17 mouse cellular contexts compared by ENCODE assay signal in genomic region chr11:34227180-34227579, GRCm38 (mm10). TPM values are rescaled to one million over a fixed set of nuclear protein-coding genes. Genes with fewer than 3 reads are reported as not detected.
DNase-seq lines count a peak whose midpoint lies in the region; ATAC-seq and TF ChIP-seq lines count a peak whose summit lies in the region.
"Had no signal": no experiment of that assay in that cellular context is flagged by ENCODE, and none has a peak within 500 bp of the region (broad histone marks: within the 10 kb centered on the region; RNA-seq: fewer than 3 reads in every experiment).

No protein-coding gene starts in this region.

- no peaks in the 10 kb centered on the region for H3K9me3 ChIP-seq in kidney, postnatal 0 days (replicated peaks; ENCODE audit: low read length)
- H3K9me3 ChIP-seq in kidney, embryonic 15.5 days (replicated peaks): no peaks in the 10 kb centered on the region
- H3K9me3 ChIP-seq in CH12.LX (replicated peaks; ENCODE audit: low read length) (no peaks in the 10 kb centered on the region), ES-E14 (ENCODE audit: control insufficient read depth, insufficient read depth, low read depth, low read length) (no peaks in the 10 kb centered on the region)
- no peaks in the 10 kb centered on the region for H3K9me3 ChIP-seq in forebrain, embryonic 12.5 days
- H3K9me3 ChIP-seq: liver, embryonic 15.5 days; megakaryocyte, embryonic 14.5 days had no signal

- peak; percentile 24 for DNase-seq in kidney, postnatal 0 days (ENCODE audit: low spot score)
- peak; percentile 34 for DNase-seq in CH12.LX (ENCODE audit: extremely low read depth)
- no peak for DNase-seq in ES-E14 (ENCODE audit: low read depth, low spot score)
- peak; percentile 54 for DNase-seq in induced T-regulatory cell, adult 2 months (ENCODE audit: low read depth)
- no peak for DNase-seq in testis, postnatal 10 days (ENCODE audit: low spot score)
- DNase-seq: cerebellum, postnatal 14 days; heart, postnatal 14 days had no signal

- H3K27ac ChIP-seq in kidney, postnatal 0 days: no peak overlapping the region
- H3K27ac ChIP-seq in kidney, embryonic 15.5 days: no peak overlapping the region
- H3K27ac ChIP-seq in CH12.LX (ENCODE audit: insufficient read depth, low read depth): no peak overlapping the region
- no peak overlapping the region for H3K27ac ChIP-seq in ES-E14 (ENCODE audit: insufficient read depth, low read depth, low read length, poor library complexity, severe bottlenecking)
- no peak overlapping the region for H3K27ac ChIP-seq in forebrain, embryonic 12.5 days
- H3K27ac ChIP-seq: liver, embryonic 15.5 days had no signal

- H3K4me3 ChIP-seq in kidney, postnatal 0 days (replicated peaks; ENCODE audit: low read depth, low read length): no peak overlapping the region
- no peak overlapping the region for H3K4me3 ChIP-seq in kidney, embryonic 15.5 days (replicated peaks)
- H3K4me3 ChIP-seq in CH12.LX (replicated peaks in 1 of 3; ENCODE audit: low read depth in 2 of 3, low read length in 2 of 3, poor library complexity in 1 of 3) (no peak overlapping the region), ES-E14 (ENCODE audit: insufficient read depth in 1 of 2, low read depth in 1 of 2, low read length in 2 of 2, poor library complexity in 1 of 2, severe bottlenecking in 1 of 2) (no peak overlapping the region)
- H3K4me3 ChIP-seq in forebrain, embryonic 12.5 days (replicated peaks): no peak overlapping the region
- H3K4me3 ChIP-seq: liver, embryonic 15.5 days; megakaryocyte, embryonic 14.5 days had no signal

- peak; percentile 63; the same call in 1 of the 2 replicates for TF ChIP-seq CTCF in kidney, postnatal 0 days (IDR thresholded peaks at IDR 0.05; ENCODE audit: low read depth)
- peak; percentile 77 to 89 for TF ChIP-seq CTCF in CH12.LX (conservative IDR thresholded peaks at IDR 0.05 in 1 of 2, IDR thresholded peaks at IDR 0.05 in 1 of 2; ENCODE audit: low read depth in 2 of 2, low read length in 2 of 2)

- dilution Hi-C loops in CH12.LX (cut with MboI; ENCODE audit: extremely low pct_ligation_motif_present, extremely low pct_unique_long_range_greater_than_20kb, low sequenced_read_pairs): no loop called here

- no peak overlapping the region for H3K9ac ChIP-seq in kidney, postnatal 0 days (ENCODE audit: low read depth, low read length)
- H3K9ac ChIP-seq in kidney, embryonic 15.5 days: no peak overlapping the region
- H3K9ac ChIP-seq in CH12.LX (ENCODE audit: insufficient read depth, low read depth) (no peak overlapping the region), ES-E14 (ENCODE audit: insufficient read depth, low read depth, low read length, poor library complexity, severe bottlenecking) (no peak overlapping the region)
- H3K9ac ChIP-seq in forebrain, embryonic 12.5 days: no peak overlapping the region
- H3K9ac ChIP-seq: liver, embryonic 15.5 days had no signal

- H3K27me3 ChIP-seq in kidney, postnatal 0 days (ENCODE audit: insufficient read depth, low read length): no peaks in the 10 kb centered on the region
- no peaks in the 10 kb centered on the region for H3K27me3 ChIP-seq in kidney, embryonic 15.5 days
- H3K27me3 ChIP-seq in CH12.LX (replicated peaks): no peaks in the 10 kb centered on the region
- no peaks in the 10 kb centered on the region for H3K27me3 ChIP-seq in forebrain, embryonic 12.5 days
- H3K27me3 ChIP-seq: liver, embryonic 15.5 days had no signal

- no peaks in the 10 kb centered on the region for H3K36me3 ChIP-seq in kidney, postnatal 0 days (ENCODE audit: insufficient read depth, low read length)
- no peaks in the 10 kb centered on the region for H3K36me3 ChIP-seq in kidney, embryonic 15.5 days
- H3K36me3 ChIP-seq in CH12.LX (replicated peaks in 1 of 2; ENCODE audit: control insufficient read depth in 1 of 2, insufficient read depth in 1 of 2, low read length in 1 of 2): peaks cover 55 to 82% of the 10 kb centered on the region in 2 experiments
- no peaks in the 10 kb centered on the region for H3K36me3 ChIP-seq in ES-E14 (ENCODE audit: control insufficient read depth, insufficient read depth, low read length, poor library complexity, severe bottlenecking)
- H3K36me3 ChIP-seq in forebrain, embryonic 12.5 days (replicated peaks): no peaks in the 10 kb centered on the region
- H3K36me3 ChIP-seq: liver, embryonic 15.5 days had no signal

- no peak for ATAC-seq in kidney, postnatal 0 days (replicated peaks; ENCODE audit: low FRiP score, low read depth)
- no peak for ATAC-seq in kidney, embryonic 15.5 days (replicated peaks; ENCODE audit: low FRiP score)
- no peak for ATAC-seq in forebrain, embryonic 12.5 days (ENCODE audit: low FRiP score)
- ATAC-seq: inflammation-experienced regulatory T-cells, adult 6 months had no signal

- in situ Hi-C loops in CH12.LX (cut with MboI; ENCODE audit: low pct_ligation_motif_present, low pct_unique_long_range_greater_than_20kb, low sequenced_read_pairs): loop anchor here (25.0 kb wide), 1 partner anchor 585 kb away; no protein-coding TSS in a partner anchor
- in situ Hi-C loops in ES-E14 (cut with MboI; ENCODE audit: low sequenced_read_pairs in 2 of 2, unreplicated experiment in 2 of 2): no loop called here

- peak; percentile 52 for TF ChIP-seq RAD21 in CH12.LX (IDR thresholded peaks at IDR 0.05; ENCODE audit: low read depth, low read length)

- no peaks in the 10 kb centered on the region for H3K4me1 ChIP-seq in kidney, postnatal 0 days (replicated peaks; ENCODE audit: insufficient read depth, low read length)
- H3K4me1 ChIP-seq in kidney, embryonic 15.5 days: peaks cover 3% of the 10 kb centered on the region; the same call in 1 of the 2 replicates
- H3K4me1 ChIP-seq in CH12.LX (ENCODE audit: control insufficient read depth in 1 of 2, insufficient read depth in 2 of 2) (no peaks in the 10 kb centered on the region), ES-E14 (ENCODE audit: control insufficient read depth in 2 of 2, insufficient read depth in 2 of 2, low read length in 2 of 2, poor library complexity in 1 of 2) (peaks cover 2 to 7% of the 10 kb centered on the region in 2 experiments; a peak in 1 of 4 replicates)
- no peaks in the 10 kb centered on the region for H3K4me1 ChIP-seq in forebrain, embryonic 12.5 days
- H3K4me1 ChIP-seq: liver, embryonic 15.5 days; megakaryocyte, embryonic 14.5 days had no signal

- no peak for TF ChIP-seq POLR2A in CH12.LX (IDR thresholded peaks at IDR 0.05; ENCODE audit: low read depth, low read length)

- no peaks in the 10 kb centered on the region for H3K79me2 ChIP-seq in CH12.LX (replicated peaks; ENCODE audit: control insufficient read depth, extremely low read depth, insufficient read depth, poor library complexity, severe bottlenecking)

- TF ChIP-seq EP300 in CH12.LX (IDR thresholded peaks at IDR 0.05; ENCODE audit: low read length): no peak

- H3K4me2 ChIP-seq in kidney, postnatal 0 days (ENCODE audit: low read length): no peak overlapping the region
- no peak overlapping the region for H3K4me2 ChIP-seq in kidney, embryonic 15.5 days
- H3K4me2 ChIP-seq in CH12.LX (ENCODE audit: insufficient read depth, low read depth, poor library complexity, severe bottlenecking): no peak overlapping the region
- H3K4me2 ChIP-seq in forebrain, embryonic 12.5 days: no peak overlapping the region
- H3K4me2 ChIP-seq: liver, embryonic 15.5 days had no signal

- 74% methylated on average over 1 of the region's 1 CpGs for WGBS in kidney, postnatal 0 days
- WGBS in kidney, embryonic 15.5 days: 75% methylated on average over 1 of the region's 1 CpGs
- WGBS in forebrain, embryonic 12.5 days: 75% methylated on average over 1 of the region's 1 CpGs

TF ChIP-seq in CH12.LX, 34 proteins besides CTCF, POLR2A, EP300 and RAD21 (continues in another document):
- TF ChIP-seq PAX5 (IDR thresholded peaks at IDR 0.05; ENCODE audit: low read length) (no peak), TBP (conservative IDR thresholded peaks at IDR 0.05; ENCODE audit: low read depth, low read length) (no peak), HCFC1 (IDR thresholded peaks at IDR 0.05; ENCODE audit: low read depth, low read length) (no peak), MAX (IDR thresholded peaks at IDR 0.05; ENCODE audit: low read length) (0 out of 2 replicates have a peak, but pooled peaks have one; percentile 17), UBTF (IDR thresholded peaks at IDR 0.05; ENCODE audit: low read depth, low read length) (no peak), CHD2 (IDR thresholded peaks at IDR 0.05; ENCODE audit: low read length) (no peak), MAFK (IDR thresholded peaks at IDR 0.05; ENCODE audit: insufficient replicate concordance, low read length) (0 out of 2 replicates have a peak, but pooled peaks have one; percentile 51), TCF12 (IDR thresholded peaks at IDR 0.05; ENCODE audit: low read depth, low read length) (no peak), NRF1 (IDR thresholded peaks at IDR 0.05; ENCODE audit: low read depth, low read length) (no peak), ZNF384 (IDR thresholded peaks at IDR 0.05; ENCODE audit: low read depth, low read length) (no peak), SMC3 (IDR thresholded peaks at IDR 0.05; ENCODE audit: low read depth, low read length) (peak; percentile 54)

TF ChIP-seq in ES-E14, 5 proteins besides CTCF, POLR2A, EP300 and RAD21:
- TF ChIP-seq HCFC1 (IDR thresholded peaks at IDR 0.05; ENCODE audit: borderline replicate concordance, insufficient read depth, low read length) (no peak), ZNF384 (IDR thresholded peaks at IDR 0.05; ENCODE audit: low read depth, low read length) (no peak), ZC3H11A (IDR thresholded peaks at IDR 0.05; ENCODE audit: borderline replicate concordance, low read depth, low read length) (no peak), MAFK (IDR thresholded peaks at IDR 0.05; ENCODE audit: insufficient read depth, low read depth, low read length) (peak; percentile 27; the same call in 1 of the 2 replicates), CHD2 (IDR thresholded peaks at IDR 0.05; ENCODE audit: low read depth, low read length) (no peak)

RNA-seq across cellular contexts. Expression of gene Foxi1, which starts 19.3 kb away (rescaled TPM):
- polyA plus RNA-seq in kidney, postnatal 0 days (2015; fragmentation: Nextera tagmentation; extraction: Ambion mirVana): 28.0 and 30.2 TPM in 2 replicates
- 13.1 and 13.5 TPM in 2 replicates for polyA plus RNA-seq in kidney, embryonic 15.5 days (2015; fragmentation: Nextera tagmentation; extraction: Ambion mirVana)
- not detected in 2 replicates for total RNA-seq in CH12.LX (2012; rRNA removed)
- not detected in 2 replicates for total RNA-seq in CH12.LX (2014; rRNA removed)
- not detected in 2 replicates for polyA plus RNA-seq in CH12.LX (2012; ENCODE audit: insufficient read length, low read depth)
- total RNA-seq in ES-E14 (2012; rRNA removed): not detected in 2 replicates
- not detected in 2 replicates for polyA plus RNA-seq in forebrain, embryonic 12.5 days (2016; fragmentation: Nextera tagmentation; extraction: Ambion mirVana)
- total RNA-seq: adrenal gland, adult 18-20 months; granulocyte monocyte progenitor cell, adult 5-6 weeks; heart, postnatal 14 days; layer of hippocampus, adult 8-10 months; left cerebral cortex, postnatal 25 days had no signal
- polyA plus RNA-seq: inflammation-experienced regulatory T-cells, adult 6 months; liver, embryonic 15.5 days; testis, adult 2 months had no signal

Comparison
In these comparisons a context has a peak if more than half of its experiments do, and no peak if none do; other contexts are left out.
1. DNase-seq: peak in kidney, postnatal 0 days (single experiment), CH12.LX (single experiment) and induced T-regulatory cell, adult 2 months (single experiment); none in ES-E14 (single experiment) and testis, postnatal 10 days (single experiment).
2. RNA of gene Foxi1, which starts 19.3 kb away (polyA plus RNA-seq): 28.0 to 30.2 TPM in kidney, postnatal 0 days and 13.1 to 13.5 TPM in kidney, embryonic 15.5 days; not detected in CH12.LX and not detected in forebrain, embryonic 12.5 days; every median in the first group is over 10 times any median in the second.